Mouse (Mus musculus): ENCODE data around the gene Ldlrad3. TPM values are rescaled to one million over a fixed set of nuclear protein-coding genes. Genes with fewer than 3 reads are reported as not detected.

The Ldlrad3 gene
- polyA plus RNA-seq, 1 experiment: 3.7 TPM

DNA sequence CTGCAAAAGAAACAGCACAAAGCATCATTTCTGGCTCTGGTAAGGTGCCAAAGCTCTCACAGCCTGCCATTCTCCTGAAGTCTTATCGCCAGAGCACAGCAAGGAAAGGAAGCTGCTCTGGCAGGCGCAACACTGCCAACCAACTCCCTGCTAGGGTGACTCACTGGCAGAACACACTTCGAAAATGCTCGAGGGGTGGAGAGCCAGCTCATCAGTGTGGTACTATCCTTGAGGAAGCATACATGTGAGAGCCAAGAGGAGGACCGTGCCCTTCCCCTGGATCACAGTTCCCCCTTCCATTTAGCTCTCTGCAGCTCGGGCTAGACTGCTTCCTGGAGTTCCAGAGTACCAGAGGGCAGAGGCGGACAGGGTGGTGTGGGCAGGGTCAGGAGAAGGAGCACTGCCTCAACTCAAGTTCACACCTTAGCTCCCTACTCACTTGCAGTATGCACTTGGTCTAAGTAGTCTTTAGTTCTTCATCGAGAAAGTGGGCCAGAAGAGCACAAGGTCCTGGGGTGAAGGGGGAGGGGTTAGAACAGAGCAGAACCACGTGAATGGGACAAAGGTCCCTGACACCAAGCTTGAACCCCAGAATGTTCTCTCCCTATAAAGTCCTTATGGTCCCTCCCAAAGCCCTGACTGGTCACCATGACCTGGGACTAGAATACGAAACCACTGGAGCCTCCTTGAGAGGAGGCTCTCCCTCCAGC lies 133.1 kb downstream of the Ldlrad3 start:
- Histone ChIP-seq H3K4me3 (replicated peaks; ENCODE audit: control insufficient read depth, low read depth, low read length) (no peak overlapping the region), H3K4me1 (ENCODE audit: control insufficient read depth, insufficient read depth, low read length) (peaks cover 3% of the 10 kb centered on the region; the same call in 1 of the 2 replicates), H3K27ac (ENCODE audit: control insufficient read depth, insufficient read depth, low read depth, low read length, poor library complexity) (0 out of 2 replicates have a peak overlapping the region, but pooled peaks have one; percentile 6)
- TF ChIP-seq POLR2A (IDR thresholded peaks at IDR 0.05; ENCODE audit: borderline replicate concordance, control insufficient read depth, low read depth, low read length) (no peak), CTCF (IDR thresholded peaks at IDR 0.05; ENCODE audit: control insufficient read depth, insufficient read depth, low read length) (no peak)
- WGBS: 30% methylated on average over 10 of the region's 10 CpGs

DNA sequence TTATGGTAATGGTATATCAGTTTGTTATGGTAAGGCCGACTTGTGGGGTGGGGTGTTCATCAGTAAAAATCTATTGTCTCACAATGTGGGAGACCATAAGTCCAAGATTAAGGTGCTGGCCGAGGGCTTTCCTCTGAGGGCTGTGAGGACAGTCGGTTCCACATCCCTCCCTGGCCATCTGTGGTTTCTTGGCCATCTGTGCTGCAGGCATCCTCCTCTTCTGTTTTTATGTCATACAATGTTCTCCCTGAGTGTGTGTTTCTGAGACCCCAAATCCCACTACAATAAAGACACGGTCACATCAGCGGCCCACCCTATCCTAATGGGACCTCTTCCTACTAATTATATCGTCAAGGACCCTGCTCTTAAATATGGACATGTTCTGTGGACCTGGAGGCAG lies 133.8 kb downstream of the Ldlrad3 start:
- Histone ChIP-seq H3K4me3 (replicated peaks; ENCODE audit: control insufficient read depth, low read depth, low read length) (no peak overlapping the region), H3K27ac (ENCODE audit: control insufficient read depth, insufficient read depth, low read depth, low read length, poor library complexity) (no peak overlapping the region), H3K4me1 (ENCODE audit: control insufficient read depth, insufficient read depth, low read length) (peaks cover 3% of the 10 kb centered on the region; the same call in 1 of the 2 replicates)
- WGBS: 58% methylated on average over 6 of the region's 6 CpGs
- TF ChIP-seq CTCF (IDR thresholded peaks at IDR 0.05; ENCODE audit: control insufficient read depth, insufficient read depth, low read length) (no peak), POLR2A (IDR thresholded peaks at IDR 0.05; ENCODE audit: borderline replicate concordance, control insufficient read depth, low read depth, low read length) (no peak)

- H3K27ac ChIP-seq (ENCODE audit: control insufficient read depth, insufficient read depth, low read depth, low read length, poor library complexity): no peak overlapping the region
- no peak overlapping the region for H3K4me3 ChIP-seq (replicated peaks; ENCODE audit: control insufficient read depth, low read depth, low read length)
- 52% methylated on average over 10 of the region's 10 CpGs for whole genome bisulfite sequencing
- no peak for TF ChIP-seq POLR2A (IDR thresholded peaks at IDR 0.05; ENCODE audit: borderline replicate concordance, control insufficient read depth, low read depth, low read length)
- TF ChIP-seq CTCF (IDR thresholded peaks at IDR 0.05; ENCODE audit: control insufficient read depth, insufficient read depth, low read length): no peak
- H3K4me1 ChIP-seq (ENCODE audit: control insufficient read depth, insufficient read depth, low read length): no peaks in the 10 kb centered on the region; the same call in 1 of the 2 replicates
These were observed 136.2 kb downstream of the Ldlrad3 start for GRCm38 (mm10) chr2:102049866-102050550.

DNA sequence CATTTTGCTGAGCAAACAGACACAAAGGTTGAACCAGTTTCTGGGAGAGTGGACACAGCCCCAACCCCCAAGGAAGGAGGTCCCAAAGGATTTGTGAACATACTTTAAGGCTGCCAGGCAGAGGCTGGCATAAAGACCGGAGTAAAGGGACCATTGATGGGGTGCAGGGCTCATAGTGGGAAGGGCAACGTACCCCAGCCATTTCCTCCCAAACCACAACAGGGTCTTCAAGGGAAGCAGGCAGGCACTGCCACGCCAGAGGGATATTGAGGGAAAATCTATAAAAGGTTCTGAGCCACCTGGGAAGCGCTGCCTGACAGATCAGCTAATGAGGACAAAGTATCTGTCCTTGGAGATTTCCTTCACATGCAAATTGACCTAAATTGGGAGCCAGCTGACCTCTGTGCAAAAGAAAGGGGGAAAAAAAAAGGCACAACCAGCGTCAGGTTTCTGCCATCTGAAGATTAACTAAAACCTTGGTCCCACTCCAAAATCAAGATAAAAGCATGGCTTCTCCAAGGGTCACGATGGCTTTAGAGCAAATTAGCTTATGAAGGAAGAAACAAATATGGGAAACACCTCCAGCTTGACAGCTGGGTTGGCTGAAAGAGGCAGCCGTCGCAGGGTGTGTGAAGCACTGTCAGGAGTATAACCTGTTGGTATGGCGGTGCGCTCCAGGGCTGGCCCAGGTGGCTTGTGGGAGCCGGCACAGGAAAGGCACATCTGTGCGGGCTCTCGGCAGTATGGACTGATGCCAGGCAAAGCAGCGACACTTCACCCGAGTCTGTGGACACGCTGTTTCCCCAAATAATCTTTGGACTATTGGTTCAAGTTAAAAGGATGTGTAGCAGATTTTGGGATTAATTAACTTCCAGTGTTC lies 137.6 kb downstream of the Ldlrad3 start:
- 78% methylated on average over 16 of the region's 16 CpGs for WGBS
- Histone ChIP-seq H3K4me1 (ENCODE audit: control insufficient read depth, insufficient read depth, low read length) (no peaks in the 10 kb centered on the region; the same call in 1 of the 2 replicates), H3K27ac (ENCODE audit: control insufficient read depth, insufficient read depth, low read depth, low read length, poor library complexity) (no peak overlapping the region), H3K4me3 (replicated peaks; ENCODE audit: control insufficient read depth, low read depth, low read length) (no peak overlapping the region)
- no peak for TF ChIP-seq CTCF (IDR thresholded peaks at IDR 0.05; ENCODE audit: control insufficient read depth, insufficient read depth, low read length)
- TF ChIP-seq POLR2A (IDR thresholded peaks at IDR 0.05; ENCODE audit: borderline replicate concordance, control insufficient read depth, low read depth, low read length): no peak

DNA sequence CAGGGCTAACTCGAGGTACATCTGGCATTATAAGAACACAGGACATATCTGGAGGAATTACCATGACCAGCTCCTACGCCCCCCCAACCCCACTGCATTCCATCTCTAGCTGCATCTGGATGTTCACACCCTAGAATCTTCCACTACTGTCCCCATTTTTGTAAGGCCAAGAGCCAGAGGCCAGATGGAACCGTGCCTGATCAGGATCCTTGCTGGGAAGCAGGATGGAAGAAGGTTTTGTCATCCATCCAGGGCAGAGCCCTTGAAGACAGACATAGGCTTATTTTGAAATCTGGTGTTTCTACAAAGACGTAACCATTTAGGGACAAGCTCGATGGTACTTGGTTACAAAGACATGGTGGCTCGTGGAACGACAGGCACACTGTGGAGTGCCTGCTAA lies 139.7 kb downstream of the Ldlrad3 start:
- TF ChIP-seq CTCF (IDR thresholded peaks at IDR 0.05; ENCODE audit: control insufficient read depth, insufficient read depth, low read length) (no peak), POLR2A (IDR thresholded peaks at IDR 0.05; ENCODE audit: borderline replicate concordance, control insufficient read depth, low read depth, low read length) (no peak)
- no peak overlapping the region for H3K4me3 ChIP-seq (replicated peaks; ENCODE audit: control insufficient read depth, low read depth, low read length)
- no peaks in the 10 kb centered on the region for H3K4me1 ChIP-seq (ENCODE audit: control insufficient read depth, insufficient read depth, low read length)
- 83% methylated on average over 7 of the region's 7 CpGs for WGBS
- H3K27ac ChIP-seq (ENCODE audit: control insufficient read depth, insufficient read depth, low read depth, low read length, poor library complexity): no peak overlapping the region

GRCm38 (mm10) chr2:102040456-102040855 lies 145.7 kb downstream of the Ldlrad3 start:
- TF ChIP-seq CTCF (IDR thresholded peaks at IDR 0.05; ENCODE audit: control insufficient read depth, insufficient read depth, low read length) (no peak), POLR2A (IDR thresholded peaks at IDR 0.05; ENCODE audit: borderline replicate concordance, control insufficient read depth, low read depth, low read length) (no peak)
- peaks cover 2% of the 10 kb centered on the region for H3K4me1 ChIP-seq (ENCODE audit: control insufficient read depth, insufficient read depth, low read length)
- WGBS: 93% methylated on average over 5 of the region's 5 CpGs
- H3K27ac ChIP-seq (ENCODE audit: control insufficient read depth, insufficient read depth, low read depth, low read length, poor library complexity): peak overlapping the region; percentile 86; the same call in 1 of the 2 replicates
- H3K4me3 ChIP-seq (replicated peaks; ENCODE audit: control insufficient read depth, low read depth, low read length): no peak overlapping the region

- Histone ChIP-seq H3K27ac (ENCODE audit: control insufficient read depth, insufficient read depth, low read depth, low read length, poor library complexity) (peak overlapping the region; percentile 86), H3K4me1 (ENCODE audit: control insufficient read depth, insufficient read depth, low read length) (peaks cover 2% of the 10 kb centered on the region), H3K4me3 (replicated peaks; ENCODE audit: control insufficient read depth, low read depth, low read length) (peak overlapping the region; percentile 46)
- 69% methylated on average over 2 of the region's 2 CpGs for WGBS
- TF ChIP-seq CTCF (IDR thresholded peaks at IDR 0.05; ENCODE audit: control insufficient read depth, insufficient read depth, low read length) (no peak), POLR2A (IDR thresholded peaks at IDR 0.05; ENCODE audit: borderline replicate concordance, control insufficient read depth, low read depth, low read length) (no peak)
These were observed 146.2 kb downstream of the Ldlrad3 start for GRCm38 (mm10) chr2:102040011-102040410.

Measured in bone marrow, adult 2 months (tissue).